Mouse (Mus musculus) mouse embryonic stem cell (cell line): ENCODE measurements around the gene Pxmp4.

ENCODE experiments used
- in situ Hi-C, 2 experiments: fragments of 300-500 bp; cut with MboI; formaldehyde crosslinking; loops; 1 replicate in 1 of 2; 3 replicates in 1 of 2; pipeline ENCODE4 v1.14.3; 2019 to 2020; ENCODE audit warnings: low sequenced_read_pairs in 2 of 2, low pct_unique_long_range_greater_than_20kb in 1 of 2, mixed read lengths in 1 of 2; ENCODE audit not compliant: unreplicated experiment in 1 of 2

The Pxmp4 gene

DNA sequence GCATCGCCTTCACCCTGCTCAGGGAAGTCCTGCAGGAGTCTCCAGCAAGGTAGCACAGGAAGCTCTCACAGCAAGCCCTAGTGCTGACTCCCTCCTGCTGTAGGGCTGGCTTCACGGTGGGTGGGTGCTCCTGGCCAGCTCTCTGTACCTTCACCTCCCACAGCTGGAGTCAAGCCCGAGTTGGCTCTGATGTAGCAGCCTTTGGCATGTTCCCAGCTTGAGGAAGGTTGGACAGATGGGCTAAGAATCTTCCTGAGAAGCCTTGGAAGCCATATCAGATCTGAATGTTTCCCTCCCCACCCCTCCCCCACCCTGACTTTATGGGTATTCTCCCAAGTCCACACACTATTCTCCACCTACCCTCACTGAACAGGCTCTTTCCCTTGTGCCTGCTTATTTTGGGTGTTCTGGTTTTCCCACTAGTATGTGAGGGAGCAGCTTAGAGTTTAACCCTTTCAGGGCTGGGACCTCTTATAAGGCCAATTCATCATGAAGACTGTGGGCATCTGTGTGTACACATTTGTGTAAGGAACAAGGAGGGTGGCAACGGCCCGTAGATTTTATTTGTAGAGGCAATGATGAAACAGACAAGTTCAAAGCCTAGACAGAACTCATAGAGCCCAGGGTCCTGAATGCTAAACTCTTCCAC lies 46.2 kb downstream of the Pxmp4 start:
- in situ Hi-C loops, result no loop called here

DNA sequence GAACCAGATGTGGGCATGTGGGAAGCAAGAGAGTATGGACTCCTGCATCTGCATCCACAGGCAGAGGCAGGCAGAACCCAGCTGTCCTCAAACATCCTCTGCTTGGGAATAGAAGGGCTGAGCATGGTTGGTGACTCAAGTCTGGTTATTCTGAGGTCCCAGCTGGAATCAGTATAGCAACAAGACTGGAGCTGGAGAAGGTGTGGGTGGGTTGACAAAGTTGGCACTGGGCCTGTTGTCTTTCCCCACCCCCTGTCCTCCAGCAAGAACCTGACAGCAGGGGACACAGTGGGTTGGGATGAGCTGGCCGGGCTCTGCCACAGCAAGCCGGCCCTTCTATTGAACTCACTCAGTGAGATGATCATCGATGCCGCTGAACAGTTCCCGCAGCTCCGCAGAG lies 48.3 kb downstream of the Pxmp4 start:
- in situ Hi-C loops, result no loop called here

DNA sequence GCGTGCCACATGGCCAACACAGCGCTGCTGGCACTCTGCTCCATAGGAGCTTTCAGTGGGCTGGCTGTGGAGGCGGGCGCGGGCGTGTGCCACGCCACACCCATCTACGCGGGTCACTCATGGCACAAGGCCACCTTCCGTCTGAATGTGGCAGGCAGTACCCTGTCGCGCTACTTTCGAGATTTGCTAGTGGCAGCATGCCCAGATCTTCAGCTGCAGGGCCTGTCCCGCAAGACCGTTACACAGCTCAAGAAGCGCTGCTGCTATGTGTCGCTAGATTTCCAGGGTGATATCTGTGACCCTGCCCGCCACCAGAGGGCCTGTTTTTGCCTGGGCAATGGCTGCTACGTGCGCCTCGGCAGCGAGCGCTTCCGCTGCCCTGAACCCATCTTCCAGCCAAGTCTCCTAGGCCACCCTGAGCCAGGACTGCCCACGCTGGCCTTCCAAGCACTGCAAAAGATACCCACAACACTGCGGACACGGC lies 51.0 kb downstream of the Pxmp4 start:
- in situ Hi-C loops, result no loop called here

DNA sequence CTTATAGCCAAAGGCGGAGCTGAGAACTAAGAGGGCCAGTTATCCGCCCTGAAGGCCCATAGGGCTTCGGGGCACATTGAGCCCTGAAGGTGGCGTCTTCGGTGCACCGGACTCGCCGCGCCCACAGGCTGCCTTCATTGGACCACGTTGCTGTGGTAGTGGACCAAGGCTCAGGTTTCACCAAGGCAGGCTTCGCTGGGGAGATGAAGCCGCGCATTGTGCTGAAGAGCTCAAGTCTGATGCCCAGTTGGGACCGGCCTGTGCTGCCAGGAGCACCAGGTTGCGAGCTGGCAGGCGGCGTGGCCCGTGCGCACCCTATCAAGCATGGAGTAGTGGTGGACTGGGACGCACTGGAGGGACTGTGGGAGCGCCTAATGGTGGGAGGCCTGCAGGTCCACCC lies 51.6 kb downstream of the Pxmp4 start:
- in situ Hi-C loops, result no loop called here

DNA sequence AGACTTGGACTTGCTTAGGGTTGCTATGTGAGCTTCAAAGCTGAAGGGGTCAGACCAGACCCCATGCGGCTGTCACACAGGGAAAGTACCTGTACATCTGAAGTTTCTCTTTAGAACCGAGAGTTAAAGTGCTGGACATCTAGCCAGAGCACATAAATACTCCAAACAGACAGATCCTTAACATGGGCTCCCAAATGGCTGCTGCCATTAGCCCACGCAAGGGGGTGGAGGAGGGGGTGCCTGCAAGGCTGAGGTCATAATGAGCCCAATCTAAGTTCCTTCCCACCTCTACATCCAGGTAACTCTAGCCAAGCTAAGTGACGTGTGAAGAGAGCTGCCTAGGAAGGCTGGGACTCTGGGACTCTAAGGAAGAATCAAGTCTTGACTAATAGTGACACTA lies 52.0 kb downstream of the Pxmp4 start, which contains the start of gene Actl10:
Gene Actl10, plus strand, starts transcription at position 301 of the 400 bp plus-strand sequence.
- in situ Hi-C loops, result no loop called here

DNA sequence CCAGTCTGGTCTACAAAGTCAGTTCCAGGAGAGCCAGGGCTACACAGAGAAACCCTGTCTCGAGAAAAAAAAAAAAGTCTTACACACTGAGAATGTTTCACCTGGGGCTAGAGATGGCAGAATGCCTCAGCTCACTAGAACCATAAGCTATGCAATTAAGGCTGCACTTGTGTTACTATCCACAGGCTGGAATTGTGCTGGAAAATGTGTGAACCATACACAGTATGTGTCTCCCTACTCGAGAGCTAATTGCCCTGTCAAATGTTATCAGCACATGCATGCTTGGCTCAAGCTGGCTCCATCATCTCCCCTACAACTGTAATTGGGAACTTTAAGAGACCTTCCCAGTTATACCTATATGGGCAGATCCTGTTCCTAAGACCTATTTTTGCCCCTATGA lies 52.6 kb downstream of the Pxmp4 start:
- in situ Hi-C loops, result no loop called here

DNA sequence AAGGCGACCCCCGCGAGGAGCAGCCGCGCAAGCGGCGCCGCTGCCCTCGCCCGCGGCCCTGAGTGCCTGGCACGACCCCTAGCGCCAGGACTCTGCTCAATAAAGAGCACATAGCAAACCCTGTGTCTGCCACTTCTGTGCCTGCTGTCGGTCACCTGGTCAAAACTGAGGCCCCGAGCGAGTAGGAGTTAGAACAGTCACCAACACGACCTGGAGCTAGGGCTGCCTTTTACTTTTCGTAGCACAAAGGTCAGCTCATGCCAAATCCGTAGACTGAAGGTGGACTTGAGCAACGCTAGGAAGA lies 53.7 kb downstream of the Pxmp4 start:
- in situ Hi-C loops, result loop anchor here (10.0 kb wide), 1 partner anchor 135 kb away; no protein-coding TSS in a partner anchor

DNA sequence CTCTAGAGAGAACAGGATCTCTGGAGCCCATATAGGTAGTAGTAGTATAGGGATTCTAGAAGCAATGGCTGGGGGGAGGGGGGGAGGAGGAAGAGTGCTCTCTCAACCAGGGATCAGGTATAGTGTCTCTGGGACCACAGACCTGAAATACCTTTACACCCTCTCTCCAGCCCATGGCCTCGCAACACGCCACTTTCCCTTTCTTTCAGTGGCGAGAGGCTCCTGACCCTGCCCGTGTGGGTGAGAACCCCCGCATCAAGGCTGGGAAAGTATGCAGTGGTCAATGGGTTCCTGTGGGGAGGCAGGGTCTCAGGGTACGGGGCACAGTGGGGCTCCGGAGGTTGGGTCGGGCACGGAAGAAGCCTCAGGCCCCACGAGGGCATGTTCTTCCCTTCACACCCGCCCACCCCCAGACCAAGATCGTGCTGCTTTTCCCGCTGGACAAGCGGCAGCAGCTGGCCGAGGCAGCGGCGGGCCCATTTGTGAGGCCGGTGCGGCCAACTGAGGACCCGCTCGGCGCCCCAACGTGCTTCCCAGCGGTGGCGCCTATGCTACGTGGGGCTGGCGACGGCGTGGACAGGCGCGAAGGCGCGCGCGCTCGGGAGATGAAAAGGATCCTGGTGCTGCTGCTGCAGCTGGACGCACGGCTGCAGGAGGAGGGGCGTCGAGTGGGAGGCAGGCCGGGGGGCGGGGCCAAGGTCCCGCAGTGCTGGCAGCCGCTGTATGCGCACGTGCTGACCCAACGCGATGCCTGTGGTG lies 54.2 kb downstream of the Pxmp4 start:
- in situ Hi-C loops, result loop anchor here (10.0 kb wide), 1 partner anchor 135 kb away; no protein-coding TSS in a partner anchor

DNA sequence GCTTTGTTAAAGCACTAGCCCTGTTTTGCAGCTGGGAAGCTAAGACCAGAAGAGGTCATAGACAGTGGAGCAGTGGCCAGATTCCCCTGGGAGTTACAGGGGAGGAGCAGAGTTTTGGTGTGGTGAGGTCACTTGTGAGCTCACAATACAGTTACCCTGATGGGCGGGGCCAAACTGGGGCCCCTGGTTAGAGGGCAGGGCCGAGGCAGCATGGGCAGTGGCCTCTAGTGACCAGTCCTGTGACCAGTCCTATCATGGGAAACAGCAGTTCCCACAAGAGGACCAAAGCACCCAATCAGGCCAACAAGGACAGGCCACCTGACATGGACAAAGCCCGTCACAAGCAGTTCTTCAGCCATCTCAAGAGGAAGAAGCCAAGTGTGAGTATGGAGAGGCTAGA lies 54.8 kb downstream of the Pxmp4 start:
- in situ Hi-C loops, result loop anchor here (10.0 kb wide), 1 partner anchor 134 kb away; no protein-coding TSS in a partner anchor

DNA sequence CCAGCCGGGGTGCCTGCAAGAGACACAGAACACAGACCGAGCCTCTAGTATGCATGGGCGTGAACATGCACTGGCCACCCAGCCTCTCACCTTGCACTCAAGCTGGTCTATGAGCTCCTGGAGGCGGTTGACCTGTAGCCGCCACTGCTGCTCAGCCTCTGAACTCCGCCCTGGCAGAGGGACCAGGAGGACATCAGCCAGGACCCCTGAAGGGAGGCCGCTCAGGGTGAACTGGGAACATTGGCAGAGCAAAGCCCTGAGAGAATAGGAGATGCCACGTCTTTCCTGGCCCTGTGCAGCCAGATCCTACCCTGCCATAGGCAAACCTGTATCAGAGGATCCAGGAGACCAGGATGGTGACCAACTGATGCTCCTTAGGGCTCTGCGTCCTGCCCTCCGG lies 56.8 kb downstream of the Pxmp4 start, which contains the start of gene 1700003F12Rik:
Gene 1700003F12Rik, plus strand, starts transcription at position 375 of the 400 bp plus-strand sequence.
- in situ Hi-C loops, result loop anchor here (10.0 kb wide), 1 partner anchor 132 kb away; no protein-coding TSS in a partner anchor

DNA sequence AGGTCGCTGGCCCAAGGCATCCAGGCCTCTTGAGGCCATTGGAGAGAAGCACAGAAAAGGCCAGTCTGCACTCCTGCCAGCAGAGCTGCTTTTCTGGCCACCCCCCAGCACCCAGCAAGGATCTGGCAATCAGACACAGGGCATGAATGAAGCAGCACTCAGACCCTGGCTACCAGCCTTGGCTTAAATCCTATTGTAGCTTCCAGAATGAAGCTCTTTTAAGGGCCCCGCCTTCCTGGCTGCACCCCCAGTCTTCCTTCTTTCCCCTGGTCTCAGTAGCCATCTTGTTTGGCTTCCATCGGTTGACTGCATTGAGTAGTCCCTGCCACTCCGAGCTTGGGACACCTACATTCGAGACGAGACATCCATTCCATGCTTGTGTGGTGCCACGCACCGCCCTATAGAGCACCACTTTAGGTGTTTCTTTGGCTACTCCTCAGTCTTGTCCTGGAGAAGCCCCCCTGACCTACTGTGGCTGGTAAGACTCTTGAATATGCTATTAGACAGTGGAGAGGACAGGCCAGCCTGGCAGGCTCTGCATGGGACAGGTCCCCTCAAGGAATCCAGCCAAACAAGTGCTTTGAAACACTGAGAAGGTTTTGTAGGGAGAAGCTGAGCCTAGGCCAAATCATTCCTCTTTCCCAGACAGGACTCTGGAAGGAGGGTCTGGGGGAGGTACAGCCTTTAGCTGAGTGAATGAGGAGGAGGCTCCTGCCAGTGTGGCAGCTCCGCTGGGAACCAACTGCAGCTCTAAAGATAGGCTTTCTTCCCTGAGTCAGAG lies 59.8 kb downstream of the Pxmp4 start:
- in situ Hi-C loops, result loop anchor here (10.0 kb wide), 1 partner anchor 129 kb away; no protein-coding TSS in a partner anchor

DNA sequence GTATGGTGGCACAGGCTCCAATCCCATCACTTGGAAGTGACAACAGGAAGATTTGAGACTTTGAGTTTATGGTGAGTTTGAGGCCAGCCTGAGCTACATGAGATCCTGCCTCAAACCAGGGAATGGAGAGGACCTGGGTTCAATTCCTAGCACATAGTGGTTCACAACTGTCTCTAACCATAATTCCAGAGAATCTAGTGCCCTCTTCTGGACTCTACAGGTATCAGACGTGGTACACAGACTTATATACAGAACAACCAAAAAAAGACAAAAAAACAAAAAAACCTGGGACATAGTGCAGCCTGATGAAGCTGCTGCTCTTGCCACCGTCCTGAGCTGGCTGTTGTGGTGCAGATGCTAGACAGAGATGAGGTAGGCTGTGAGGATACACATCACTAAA lies 61.9 kb downstream of the Pxmp4 start:
- in situ Hi-C loops, result loop anchor here (10.0 kb wide), 1 partner anchor 127 kb away; no protein-coding TSS in a partner anchor

DNA sequence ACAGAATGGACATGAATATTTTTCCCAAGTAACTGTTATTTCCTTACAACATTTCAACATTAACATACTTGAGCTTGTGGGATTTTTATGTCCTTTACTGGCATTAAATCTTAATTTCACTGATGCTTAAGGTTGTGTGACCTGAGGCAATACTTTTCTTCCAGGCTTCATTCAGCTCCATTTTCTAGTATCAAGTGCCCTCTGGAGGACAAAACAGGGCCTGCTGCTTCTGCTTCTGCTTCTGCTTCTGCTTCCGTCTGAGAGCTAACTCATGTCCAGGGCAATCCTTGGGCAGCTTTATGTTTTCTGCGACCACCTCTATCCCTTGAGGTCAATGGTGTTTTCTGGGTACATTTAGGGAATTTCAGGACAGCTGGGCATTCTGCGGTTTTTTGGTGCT lies 63.8 kb downstream of the Pxmp4 start:
- in situ Hi-C loops, result loop anchor here (10.0 kb wide), 1 partner anchor 125 kb away; no protein-coding TSS in a partner anchor

DNA sequence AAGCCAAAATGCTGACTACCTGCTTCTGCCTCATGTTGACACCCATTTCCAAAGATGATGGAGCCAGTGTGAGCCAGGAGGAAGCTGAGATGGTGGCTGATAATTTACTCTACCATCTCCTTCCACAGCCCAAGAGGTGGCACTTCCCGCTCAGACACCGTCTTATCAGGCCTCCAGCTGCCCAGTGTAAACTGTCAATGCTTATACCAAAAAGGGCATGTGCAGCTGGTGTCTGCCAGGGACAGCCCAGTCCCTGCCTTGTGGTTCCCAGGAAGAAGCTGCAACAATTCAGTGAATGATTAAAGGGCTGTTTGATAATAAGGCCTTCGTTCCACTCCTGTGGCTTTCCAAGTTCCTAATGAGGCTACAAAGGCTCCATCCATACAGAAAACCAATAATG lies 64.8 kb downstream of the Pxmp4 start:
- in situ Hi-C loops, result no loop called here

DNA sequence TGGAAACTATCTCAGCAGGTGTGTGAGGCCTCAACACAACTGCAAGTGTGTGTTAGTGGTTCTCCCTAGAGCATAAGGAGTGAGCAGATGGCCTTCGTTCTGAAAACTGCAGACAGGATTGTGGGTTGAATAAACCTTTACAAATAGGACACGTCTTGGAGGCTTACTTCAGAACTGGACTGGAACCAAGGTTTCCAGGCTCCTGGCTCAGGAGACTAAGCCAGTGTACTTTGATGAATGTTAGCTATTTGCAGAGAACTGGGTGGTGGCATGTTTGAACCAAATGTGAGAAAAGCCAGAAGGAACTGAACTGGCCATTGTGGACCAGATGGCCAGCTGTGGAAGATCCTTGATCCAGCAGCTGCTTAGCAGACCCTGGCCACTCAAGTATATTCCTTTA lies 65.2 kb downstream of the Pxmp4 start:
- in situ Hi-C loops, result no loop called here
